Mouse (Mus musculus): Measurements from ENCODE around the gene Rnaset2b. TPM values are rescaled to one million over a fixed set of nuclear protein-coding genes. Genes with fewer than 3 reads are reported as not detected.
A peak's percentile ranks its signal among the peaks of the same experiment; 100 is the strongest.
"Not testable (repeated sequence)": the region's sequence is repeated elsewhere in the genome, so short reads cannot be mapped to it uniquely, and the experiment has no call there.

Rnaset2b gene
- 766 to 836 TPM (median 784 TPM) in 3 replicates for total RNA-seq (2017)

GRCm38 (mm10) chr17:6970334-6970733, at the start of gene Rnaset2b:
Rnaset2b (plus strand) TSS chr17:6970634.
- not testable (repeated sequence) for ATAC-seq (replicated peaks; ENCODE audit: insufficient number of reproducible peaks, low FRiP score, low TSS enrichment, poor library complexity, severe bottlenecking)

DNA sequence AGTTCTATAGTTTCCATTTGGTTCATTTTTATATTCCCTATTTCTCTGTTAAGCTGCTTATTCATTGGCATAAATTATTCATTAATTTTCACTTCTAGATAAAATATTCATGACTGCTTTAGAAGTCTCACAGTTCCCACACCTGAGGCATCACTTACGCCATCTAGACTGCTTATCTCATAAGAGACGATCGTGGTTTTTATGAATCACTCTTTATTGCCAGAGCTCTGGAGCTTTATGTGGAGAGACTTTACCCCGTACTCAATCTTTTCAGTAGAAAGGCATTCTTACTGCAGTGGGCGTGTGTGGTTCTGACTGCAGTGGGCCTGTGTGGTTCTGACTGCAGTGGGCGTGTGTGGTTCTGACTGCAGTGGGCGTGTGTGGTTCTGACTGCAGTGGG, 38.8 kb upstream of the Rnaset2b start:
- not testable (repeated sequence) for ATAC-seq (replicated peaks; ENCODE audit: insufficient number of reproducible peaks, low FRiP score, low TSS enrichment, poor library complexity, severe bottlenecking)

DNA sequence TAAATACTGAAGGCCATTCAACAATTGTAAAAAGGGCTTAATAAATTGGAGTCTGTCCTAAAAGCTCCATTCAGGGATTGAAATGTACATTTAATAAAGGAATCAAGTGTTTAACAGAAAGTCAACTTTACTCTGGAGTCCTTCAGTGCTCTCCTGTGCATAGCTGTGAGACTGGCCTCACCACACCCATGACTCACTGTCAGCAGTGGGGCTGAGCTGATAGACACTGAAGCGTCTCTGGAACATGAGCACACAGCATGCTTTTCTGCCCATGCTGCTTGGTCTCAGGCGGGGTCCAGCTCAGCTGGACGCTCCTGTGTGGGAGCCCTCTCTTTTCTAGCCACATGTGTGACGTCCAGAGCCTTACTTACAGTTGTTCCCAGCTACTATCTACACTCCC, 27.9 kb upstream of the Rnaset2b start:
- not testable (repeated sequence) for ATAC-seq (replicated peaks; ENCODE audit: insufficient number of reproducible peaks, low FRiP score, low TSS enrichment, poor library complexity, severe bottlenecking)

DNA sequence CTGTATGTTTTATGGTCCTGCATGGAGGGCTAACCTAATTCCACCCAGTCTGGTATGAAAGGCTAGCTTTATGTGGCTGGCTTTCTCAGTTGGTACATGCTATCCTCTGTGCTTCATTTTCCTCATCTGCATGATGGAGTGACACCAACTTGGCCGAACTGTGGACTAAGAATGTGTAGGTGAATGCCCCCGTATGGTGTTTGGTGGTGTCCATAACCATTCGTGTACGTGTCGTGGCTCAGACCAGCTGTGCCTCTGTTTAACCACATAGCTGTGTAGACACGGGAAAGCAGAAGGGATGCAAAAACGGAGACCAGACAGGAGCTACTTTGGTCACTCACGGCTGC, 22.8 kb upstream of the Rnaset2b start:
- ATAC-seq (replicated peaks; ENCODE audit: insufficient number of reproducible peaks, low FRiP score, low TSS enrichment, poor library complexity, severe bottlenecking) = peak; percentile 22

- peak; percentile 71 for ATAC-seq (replicated peaks; ENCODE audit: insufficient number of reproducible peaks, low FRiP score, low TSS enrichment, poor library complexity, severe bottlenecking)
Observed at GRCm38 (mm10) chr17:6947984-6948768, 22.3 kb upstream of the Rnaset2b start, which contains the start of gene Rsph3b. Rsph3b (minus strand) TSS chr17:6948682.

DNA sequence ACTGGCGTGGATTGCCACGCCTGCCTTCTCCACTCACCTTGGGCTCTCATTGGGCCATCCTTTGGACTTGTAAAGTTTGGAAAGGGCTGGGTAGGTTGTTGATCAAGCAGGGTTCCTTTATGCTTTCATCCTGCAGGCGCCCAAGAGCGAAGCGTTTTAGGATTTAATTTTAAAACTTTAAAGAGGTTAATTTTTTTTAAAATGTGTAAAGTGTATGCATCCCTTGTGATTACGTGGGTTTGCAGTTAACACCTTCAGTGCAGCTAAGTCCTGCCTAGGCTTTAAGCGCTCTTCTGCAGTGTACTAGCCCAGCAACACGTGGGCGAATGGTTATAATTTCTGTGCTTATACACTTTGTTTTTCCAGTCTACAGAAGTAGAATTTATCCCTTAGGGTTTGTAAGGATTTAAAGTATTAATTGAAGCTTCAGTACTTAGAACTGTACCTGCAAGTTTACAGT, 21.6 kb upstream of the Rnaset2b start:
- not testable (repeated sequence) for ATAC-seq (replicated peaks; ENCODE audit: insufficient number of reproducible peaks, low FRiP score, low TSS enrichment, poor library complexity, severe bottlenecking)

DNA sequence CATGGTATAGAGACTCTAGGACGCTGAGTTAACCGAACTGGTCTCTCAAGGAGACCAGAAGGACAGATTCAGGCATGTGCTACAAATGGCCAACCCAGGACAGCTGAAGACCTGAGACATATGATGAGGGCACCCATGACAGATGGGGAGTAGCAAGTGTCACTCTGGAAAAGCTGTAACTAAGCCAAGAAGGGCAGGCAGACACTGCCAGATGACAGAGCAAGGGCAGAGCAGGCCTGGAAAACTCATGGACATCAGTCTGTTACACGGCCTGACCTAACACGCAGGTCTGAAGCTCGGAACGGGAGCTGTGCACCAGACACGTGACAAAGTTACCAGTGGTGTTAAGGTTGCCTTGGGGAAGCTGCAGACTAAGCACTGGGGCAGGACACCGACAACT, 11.6 kb upstream of the Rnaset2b start:
- not testable (repeated sequence) for ATAC-seq (replicated peaks; ENCODE audit: insufficient number of reproducible peaks, low FRiP score, low TSS enrichment, poor library complexity, severe bottlenecking)

- not testable (repeated sequence) for ATAC-seq (replicated peaks; ENCODE audit: insufficient number of reproducible peaks, low FRiP score, low TSS enrichment, poor library complexity, severe bottlenecking)
Observed at GRCm38 (mm10) chr17:6959543-6960259, 10.7 kb upstream of the Rnaset2b start.

DNA sequence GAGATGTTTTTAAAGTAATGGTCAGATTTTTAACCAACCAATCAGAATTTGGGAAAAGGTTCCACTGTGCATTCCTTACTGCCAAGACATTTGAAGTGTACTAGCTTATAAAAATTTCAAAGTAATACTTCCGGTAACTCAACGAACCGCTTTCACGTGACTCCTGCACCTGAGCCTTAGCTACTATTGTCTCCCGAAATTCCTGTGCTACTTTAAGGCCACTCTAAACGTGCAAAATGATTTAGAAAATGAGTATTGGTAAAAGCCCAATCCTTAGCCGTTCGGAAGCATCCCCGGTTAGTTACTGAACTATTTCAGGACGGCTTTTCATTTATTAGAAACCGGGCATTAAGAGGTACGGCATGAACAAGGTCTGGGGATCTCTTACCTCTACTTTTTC, 10.1 kb upstream of the Rnaset2b start:
- ATAC-seq (replicated peaks; ENCODE audit: insufficient number of reproducible peaks, low FRiP score, low TSS enrichment, poor library complexity, severe bottlenecking) = not testable (repeated sequence)

- not testable (repeated sequence) for ATAC-seq (replicated peaks; ENCODE audit: insufficient number of reproducible peaks, low FRiP score, low TSS enrichment, poor library complexity, severe bottlenecking)
Observed at GRCm38 (mm10) chr17:6960776-6961175, 9.7 kb upstream of the Rnaset2b start, which contains the start of gene Tagap1. Tagap1 (minus strand) TSS chr17:6961156.

DNA sequence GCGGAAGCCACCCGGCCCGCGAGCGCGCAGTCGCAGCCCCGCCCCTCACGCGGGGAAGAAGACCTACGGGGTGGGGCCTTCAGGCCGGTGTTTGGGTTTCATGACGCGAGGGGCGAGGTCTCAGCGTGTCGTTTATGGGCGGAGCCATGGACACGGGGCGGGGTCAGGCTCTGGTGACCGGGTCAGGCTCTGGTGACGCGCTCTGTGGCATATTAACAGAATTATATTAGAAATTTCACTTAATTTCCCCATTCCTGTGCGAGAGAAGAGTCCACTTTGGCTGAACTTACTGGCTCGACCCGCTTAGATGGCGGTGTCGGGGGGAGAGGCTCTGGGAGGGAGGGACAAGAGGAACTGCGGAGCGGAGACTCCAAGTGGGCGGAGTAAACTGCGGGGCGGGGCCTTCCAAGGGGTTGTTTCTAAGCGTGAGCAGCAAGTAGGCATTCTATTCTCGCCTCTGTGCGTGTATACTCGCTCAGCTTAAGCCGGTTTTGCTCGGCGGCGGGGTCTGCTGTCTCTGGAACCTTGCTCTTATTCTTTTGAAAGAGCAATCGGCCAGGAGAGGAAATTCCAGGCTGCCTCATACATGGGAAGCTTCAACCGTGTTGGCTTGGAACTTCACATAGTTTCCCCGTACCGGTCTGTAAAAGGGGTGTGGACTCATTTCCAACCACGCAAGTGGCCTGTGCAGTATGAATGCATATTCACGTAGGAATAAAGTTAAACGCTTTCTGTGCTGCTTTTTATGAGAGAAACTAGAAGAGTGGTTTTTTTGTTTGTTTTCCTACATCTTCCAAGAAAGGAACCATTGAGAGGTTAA, 9.0 kb upstream of the Rnaset2b start:
- peak; percentile 82 for ATAC-seq (replicated peaks; ENCODE audit: insufficient number of reproducible peaks, low FRiP score, low TSS enrichment, poor library complexity, severe bottlenecking)

DNA sequence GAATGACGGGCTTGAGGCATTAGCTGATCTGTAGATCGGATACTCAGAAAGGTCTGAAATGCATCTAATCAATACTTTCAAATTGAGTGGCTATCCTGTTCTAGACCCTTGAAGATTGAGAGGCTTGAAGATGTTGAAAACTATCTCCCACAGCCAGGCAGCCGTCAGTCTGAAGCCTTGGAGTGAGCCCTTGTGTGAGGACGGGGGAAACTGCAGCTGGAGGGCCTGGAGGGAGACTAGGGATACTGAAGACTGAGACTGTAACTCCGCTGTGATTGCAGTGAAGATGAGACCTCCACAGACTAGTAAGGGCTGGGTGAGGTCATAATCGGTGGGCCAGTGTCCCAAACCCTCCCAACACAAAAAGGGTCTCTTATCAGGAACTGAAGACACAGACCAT, 8.1 kb upstream of the Rnaset2b start:
- not testable (repeated sequence) for ATAC-seq (replicated peaks; ENCODE audit: insufficient number of reproducible peaks, low FRiP score, low TSS enrichment, poor library complexity, severe bottlenecking)

GRCm38 (mm10) chr17:6962936-6963335, 7.5 kb upstream of the Rnaset2b start:
- not testable (repeated sequence) for ATAC-seq (replicated peaks; ENCODE audit: insufficient number of reproducible peaks, low FRiP score, low TSS enrichment, poor library complexity, severe bottlenecking)

GRCm38 (mm10) chr17:6965364-6965763, 5.1 kb upstream of the Rnaset2b start:
- ATAC-seq (replicated peaks; ENCODE audit: insufficient number of reproducible peaks, low FRiP score, low TSS enrichment, poor library complexity, severe bottlenecking) = not testable (repeated sequence)

GRCm38 (mm10) chr17:6967673-6968072, 2.8 kb upstream of the Rnaset2b start:
- ATAC-seq (replicated peaks; ENCODE audit: insufficient number of reproducible peaks, low FRiP score, low TSS enrichment, poor library complexity, severe bottlenecking) = peak; percentile 90

- ATAC-seq (replicated peaks; ENCODE audit: insufficient number of reproducible peaks, low FRiP score, low TSS enrichment, poor library complexity, severe bottlenecking) = not testable (repeated sequence)
Observed at GRCm38 (mm10) chr17:6971238-6971637, 804 bp downstream of the Rnaset2b start.

DNA sequence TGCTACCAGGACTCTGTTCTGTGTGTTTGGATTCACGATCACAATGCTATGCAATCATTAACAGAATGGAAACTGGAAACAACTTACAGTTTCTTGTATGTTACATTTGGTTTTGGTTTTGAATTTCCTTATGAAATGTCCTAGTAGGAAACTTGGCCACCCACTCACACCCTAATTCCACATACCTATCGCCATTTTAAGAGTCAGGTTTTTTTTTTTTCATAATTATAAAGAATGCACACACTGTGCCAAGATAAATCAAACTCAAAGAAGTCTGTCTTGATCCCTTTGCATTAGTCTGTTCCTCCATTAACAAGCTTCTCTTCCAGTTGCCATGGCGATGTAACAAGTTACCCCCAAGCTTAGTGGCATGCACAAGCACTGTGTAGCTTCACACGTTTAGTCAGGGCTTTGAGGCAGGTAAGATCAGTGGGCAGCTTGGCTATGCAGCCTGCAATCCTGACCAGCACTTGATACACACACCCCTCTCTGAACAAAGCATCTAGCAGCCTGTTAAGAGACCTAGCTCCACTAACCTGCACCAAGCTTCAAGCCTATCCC, 2.5 kb downstream of the Rnaset2b start:
- ATAC-seq (replicated peaks; ENCODE audit: insufficient number of reproducible peaks, low FRiP score, low TSS enrichment, poor library complexity, severe bottlenecking) = not testable (repeated sequence)

DNA sequence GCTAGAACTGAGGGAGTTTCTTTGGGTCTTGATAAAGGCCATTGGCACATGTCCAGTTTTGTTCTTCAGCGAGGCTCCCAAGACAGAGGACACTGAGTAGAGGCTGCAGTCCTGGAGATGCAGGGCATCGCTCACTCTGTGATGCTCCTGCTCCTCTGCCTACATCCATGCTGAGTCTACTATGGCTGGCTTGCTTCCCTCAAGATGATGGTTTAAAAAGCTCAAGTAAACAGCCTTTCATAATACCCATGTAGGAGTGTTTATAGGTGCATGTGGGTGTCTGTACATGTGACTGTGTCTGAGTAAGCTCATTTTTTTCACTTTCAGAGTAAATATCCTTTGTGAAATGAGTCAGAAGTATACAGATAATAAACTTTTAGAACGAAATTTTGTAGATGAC, 4.6 kb downstream of the Rnaset2b start:
- not testable (repeated sequence) for ATAC-seq (replicated peaks; ENCODE audit: insufficient number of reproducible peaks, low FRiP score, low TSS enrichment, poor library complexity, severe bottlenecking)

All from monocyte, adult 5-6 weeks (primary cell).